Mouse (Mus musculus): ENCODE measurements around the gene Kif27. TPM values are rescaled to one million over a fixed set of nuclear protein-coding genes. Genes with fewer than 3 reads are reported as not detected.

Gene Kif27
- total RNA-seq, 1 experiment, result 0.18 TPM

DNA sequence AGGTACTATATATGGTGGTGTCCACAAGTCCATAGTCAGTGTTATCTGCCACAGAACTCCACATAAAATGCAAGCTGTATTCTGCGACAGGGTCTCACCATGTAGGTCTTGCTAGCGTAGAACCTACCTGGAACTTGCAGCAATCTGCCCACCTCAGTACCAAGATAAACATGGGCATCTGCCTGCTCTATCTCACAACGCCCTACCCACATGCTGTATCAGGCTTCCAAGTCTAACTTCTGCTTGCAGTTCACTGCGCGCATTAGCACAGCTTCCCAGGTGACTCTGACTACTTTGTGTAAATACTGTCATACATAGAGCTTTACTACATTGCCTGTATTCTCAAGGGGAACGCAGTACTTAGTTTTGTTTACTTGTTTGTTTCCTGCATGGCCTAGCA is 57.0 kb downstream of the Kif27 start:
- no peaks in the 10 kb centered on the region for H3K9me3 ChIP-seq (ENCODE audit: control insufficient read depth, insufficient read depth, low read depth, low read length)
- in situ Hi-C loops (cut with MboI; ENCODE audit: low sequenced_read_pairs in 2 of 2, unreplicated experiment in 2 of 2), result no loop called here
- DNase-seq (ENCODE audit: low read depth, low spot score), result no peak
- no peak overlapping the region for H3K9ac ChIP-seq (ENCODE audit: insufficient read depth, low read depth, low read length, poor library complexity, severe bottlenecking)
- no peak overlapping the region for H3K27ac ChIP-seq (ENCODE audit: insufficient read depth, low read depth, low read length, poor library complexity, severe bottlenecking)
- no peaks in the 10 kb centered on the region for H3K36me3 ChIP-seq (ENCODE audit: control insufficient read depth, insufficient read depth, low read length, poor library complexity, severe bottlenecking)
- TF ChIP-seq ZNF384 (IDR thresholded peaks at IDR 0.05; ENCODE audit: low read depth, low read length) (no peak), ZC3H11A (IDR thresholded peaks at IDR 0.05; ENCODE audit: borderline replicate concordance, low read depth, low read length) (no peak), CHD2 (IDR thresholded peaks at IDR 0.05; ENCODE audit: low read depth, low read length) (no peak), HCFC1 (IDR thresholded peaks at IDR 0.05; ENCODE audit: borderline replicate concordance, insufficient read depth, low read length) (no peak), MAFK (IDR thresholded peaks at IDR 0.05; ENCODE audit: insufficient read depth, low read depth, low read length) (no peak)
- peaks cover 0 to 13% of the 10 kb centered on the region in 2 experiments; a peak in 3 of 4 replicates for H3K4me1 ChIP-seq (ENCODE audit: control insufficient read depth in 2 of 2, insufficient read depth in 2 of 2, low read length in 2 of 2, poor library complexity in 1 of 2)
- no peak overlapping the region for H3K4me3 ChIP-seq (ENCODE audit: insufficient read depth in 1 of 2, low read depth in 1 of 2, low read length in 2 of 2, poor library complexity in 1 of 2, severe bottlenecking in 1 of 2)

- Histone ChIP-seq H3K36me3 (ENCODE audit: control insufficient read depth, insufficient read depth, low read length, poor library complexity, severe bottlenecking) (no peaks in the 10 kb centered on the region), H3K9ac (ENCODE audit: insufficient read depth, low read depth, low read length, poor library complexity, severe bottlenecking) (no peak overlapping the region), H3K4me3 (ENCODE audit: insufficient read depth in 1 of 2, low read depth in 1 of 2, low read length in 2 of 2, poor library complexity in 1 of 2, severe bottlenecking in 1 of 2) (peak overlapping the region; percentile 37 to 78; a peak in 3 of 4 replicates), H3K27ac (ENCODE audit: insufficient read depth, low read depth, low read length, poor library complexity, severe bottlenecking) (no peak overlapping the region), H3K9me3 (ENCODE audit: control insufficient read depth, insufficient read depth, low read depth, low read length) (no peaks in the 10 kb centered on the region), H3K4me1 (ENCODE audit: control insufficient read depth in 2 of 2, insufficient read depth in 2 of 2, low read length in 2 of 2, poor library complexity in 1 of 2) (peaks cover 0 to 17% of the 10 kb centered on the region in 2 experiments; a peak in 3 of 4 replicates)
- TF ChIP-seq HCFC1 (IDR thresholded peaks at IDR 0.05; ENCODE audit: borderline replicate concordance, insufficient read depth, low read length) (0 out of 2 replicates have a peak, but pooled peaks have one; percentile 41), ZNF384 (IDR thresholded peaks at IDR 0.05; ENCODE audit: low read depth, low read length) (no peak)
- no peak for DNase-seq (ENCODE audit: low read depth, low spot score)
- in situ Hi-C loops (cut with MboI; ENCODE audit: low sequenced_read_pairs in 2 of 2, unreplicated experiment in 2 of 2), result loop anchor here in 1 of 2 experiments (25.0 kb wide), 1 partner anchor 239 kb away; no protein-coding TSS in a partner anchor
These were observed 60.2 kb downstream of the Kif27 start for GRCm38 (mm10) chr13:58298756-58299155.

DNA sequence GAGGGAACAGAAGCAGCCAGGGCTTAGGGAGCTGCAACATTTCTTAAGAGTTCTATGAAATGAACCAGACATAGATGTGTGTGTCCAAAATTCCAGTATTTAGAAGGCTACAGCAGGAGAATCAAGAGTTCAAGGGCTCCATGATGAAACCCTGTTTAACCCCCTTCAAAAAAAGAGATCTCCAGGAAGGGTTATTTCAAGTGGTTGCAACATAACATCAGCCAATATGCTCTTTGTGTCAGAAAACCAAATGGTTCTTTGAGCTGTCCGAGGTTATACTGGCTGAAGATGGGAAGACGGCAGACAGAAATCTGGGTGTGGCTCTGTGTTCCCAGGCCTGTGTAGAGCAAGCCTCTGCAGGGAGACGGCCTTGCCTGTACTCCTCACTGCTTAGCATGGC is 63.3 kb downstream of the Kif27 start:
- H3K36me3 ChIP-seq (ENCODE audit: control insufficient read depth, insufficient read depth, low read length, poor library complexity, severe bottlenecking), result no peaks in the 10 kb centered on the region
- H3K4me3 ChIP-seq (ENCODE audit: insufficient read depth in 1 of 2, low read depth in 1 of 2, low read length in 2 of 2, poor library complexity in 1 of 2, severe bottlenecking in 1 of 2), result no peak overlapping the region
- H3K4me1 ChIP-seq (ENCODE audit: control insufficient read depth in 2 of 2, insufficient read depth in 2 of 2, low read length in 2 of 2, poor library complexity in 1 of 2), result peaks cover 0 to 18% of the 10 kb centered on the region in 2 experiments; a peak in 3 of 4 replicates
- TF ChIP-seq CHD2 (IDR thresholded peaks at IDR 0.05; ENCODE audit: low read depth, low read length) (no peak), HCFC1 (IDR thresholded peaks at IDR 0.05; ENCODE audit: borderline replicate concordance, insufficient read depth, low read length) (no peak), MAFK (IDR thresholded peaks at IDR 0.05; ENCODE audit: insufficient read depth, low read depth, low read length) (no peak), ZC3H11A (IDR thresholded peaks at IDR 0.05; ENCODE audit: borderline replicate concordance, low read depth, low read length) (no peak), ZNF384 (IDR thresholded peaks at IDR 0.05; ENCODE audit: low read depth, low read length) (no peak)
- in situ Hi-C loops (cut with MboI; ENCODE audit: low sequenced_read_pairs in 2 of 2, unreplicated experiment in 2 of 2), result loop anchor here in 1 of 2 experiments (25.0 kb wide), 1 partner anchor 242 kb away; no protein-coding TSS in a partner anchor
- no peaks in the 10 kb centered on the region for H3K9me3 ChIP-seq (ENCODE audit: control insufficient read depth, insufficient read depth, low read depth, low read length)
- DNase-seq (ENCODE audit: low read depth, low spot score), result no peak
- H3K27ac ChIP-seq (ENCODE audit: insufficient read depth, low read depth, low read length, poor library complexity, severe bottlenecking), result no peak overlapping the region
- H3K9ac ChIP-seq (ENCODE audit: insufficient read depth, low read depth, low read length, poor library complexity, severe bottlenecking), result no peak overlapping the region

GRCm38 (mm10) chr13:58292811-58293210 is 66.1 kb downstream of the Kif27 start:
- H3K4me3 ChIP-seq (ENCODE audit: insufficient read depth in 1 of 2, low read depth in 1 of 2, low read length in 2 of 2, poor library complexity in 1 of 2, severe bottlenecking in 1 of 2), result no peak overlapping the region
- H3K4me1 ChIP-seq (ENCODE audit: control insufficient read depth in 2 of 2, insufficient read depth in 2 of 2, low read length in 2 of 2, poor library complexity in 1 of 2), result peaks cover 0 to 7% of the 10 kb centered on the region in 2 experiments; a peak in 2 of 4 replicates
- no peak for DNase-seq (ENCODE audit: low read depth, low spot score)
- TF ChIP-seq MAFK (IDR thresholded peaks at IDR 0.05; ENCODE audit: insufficient read depth, low read depth, low read length) (no peak), ZNF384 (IDR thresholded peaks at IDR 0.05; ENCODE audit: low read depth, low read length) (no peak), HCFC1 (IDR thresholded peaks at IDR 0.05; ENCODE audit: borderline replicate concordance, insufficient read depth, low read length) (no peak), CHD2 (IDR thresholded peaks at IDR 0.05; ENCODE audit: low read depth, low read length) (no peak), ZC3H11A (IDR thresholded peaks at IDR 0.05; ENCODE audit: borderline replicate concordance, low read depth, low read length) (no peak)
- no peak overlapping the region for H3K9ac ChIP-seq (ENCODE audit: insufficient read depth, low read depth, low read length, poor library complexity, severe bottlenecking)
- in situ Hi-C loops (cut with MboI; ENCODE audit: low sequenced_read_pairs in 2 of 2, unreplicated experiment in 2 of 2), result loop anchor here in 1 of 2 experiments (25.0 kb wide), 1 partner anchor 244 kb away; no protein-coding TSS in a partner anchor
- H3K9me3 ChIP-seq (ENCODE audit: control insufficient read depth, insufficient read depth, low read depth, low read length), result no peaks in the 10 kb centered on the region
- H3K27ac ChIP-seq (ENCODE audit: insufficient read depth, low read depth, low read length, poor library complexity, severe bottlenecking), result no peak overlapping the region
- H3K36me3 ChIP-seq (ENCODE audit: control insufficient read depth, insufficient read depth, low read length, poor library complexity, severe bottlenecking), result no peaks in the 10 kb centered on the region
